In genomic region chr3:54815292-54815691, GRCm38 (mm10) we compare ENCODE assay signal across 9 mouse cellular contexts. TPM values are rescaled to one million over a fixed set of nuclear protein-coding genes. Genes with fewer than 3 reads are reported as not detected.
DNase-seq lines count a peak whose midpoint lies in the region; ATAC-seq and TF ChIP-seq lines count a peak whose summit lies in the region.
"Had no signal": no experiment of that assay in that cellular context is flagged by ENCODE, and none has a peak within 500 bp of the region (broad histone marks: within the 10 kb centered on the region; RNA-seq: fewer than 3 reads in every experiment).

No protein-coding gene starts in this region.

- peak; percentile 91 for DNase-seq in heart, adult 11 months
- DNase-seq in spleen, adult 2 months (ENCODE audit: low read depth in 1 of 2, low spot score in 2 of 2), result peak in 1 of 2 experiments; percentile 55
- no peak for DNase-seq in spleen, adult 12 weeks (ENCODE audit: low spot score)
- peak; percentile 38 for DNase-seq in embryo, embryonic 11.5 days (ENCODE audit: low read depth, low spot score)
- peak; percentile 33 for DNase-seq in yolk sac, embryonic 10.5 days (ENCODE audit: low spot score)

- no peak for TF ChIP-seq POLR2A in spleen, adult 2 months (IDR thresholded peaks at IDR 0.05; ENCODE audit: low read depth, low read length)

- H3K27ac ChIP-seq in heart, embryonic 12.5 days (ENCODE audit: poor library complexity, severe bottlenecking), result no peak overlapping the region
- no peak overlapping the region for H3K27ac ChIP-seq in spleen, adult 2 months (ENCODE audit: insufficient read depth, low read length)
- no peak overlapping the region for H3K27ac ChIP-seq in intestine, embryonic 15.5 days
- H3K27ac ChIP-seq: heart, embryonic 15.5 days had no signal

- H3K4me1 ChIP-seq in heart, embryonic 12.5 days (replicated peaks), result no peaks in the 10 kb centered on the region
- no peaks in the 10 kb centered on the region for H3K4me1 ChIP-seq in spleen, adult 2 months (ENCODE audit: control insufficient read depth, insufficient read depth, insufficient read length)
- H3K4me1 ChIP-seq in intestine, embryonic 15.5 days (replicated peaks), result no peaks in the 10 kb centered on the region
- H3K4me1 ChIP-seq: heart, embryonic 15.5 days had no signal

- H3K4me3 ChIP-seq in heart, embryonic 12.5 days, result no peak overlapping the region
- H3K4me3 ChIP-seq in spleen, adult 2 months (ENCODE audit: extremely low read depth, insufficient read depth, insufficient read length), result no peak overlapping the region
- H3K4me3 ChIP-seq in intestine, embryonic 15.5 days (replicated peaks), result no peak overlapping the region
- H3K4me3 ChIP-seq: heart, embryonic 15.5 days had no signal

- H3K36me3 ChIP-seq in heart, embryonic 12.5 days, result no peaks in the 10 kb centered on the region
- H3K36me3 ChIP-seq in spleen, adult 2 months (ENCODE audit: control insufficient read depth, insufficient read depth, low read length), result no peaks in the 10 kb centered on the region
- H3K36me3 ChIP-seq in intestine, embryonic 15.5 days, result no peaks in the 10 kb centered on the region
- H3K36me3 ChIP-seq: heart, embryonic 15.5 days had no signal

- peaks cover 6% of the 10 kb centered on the region for H3K27me3 ChIP-seq in heart, embryonic 12.5 days (replicated peaks)
- no peaks in the 10 kb centered on the region for H3K27me3 ChIP-seq in spleen, adult 2 months (ENCODE audit: control insufficient read depth, insufficient read depth, low read length)
- H3K27me3 ChIP-seq in intestine, embryonic 15.5 days (replicated peaks), result no peaks in the 10 kb centered on the region

- TF ChIP-seq CTCF in spleen, adult 2 months (IDR thresholded peaks at IDR 0.05; ENCODE audit: extremely low read depth, insufficient read depth, insufficient read length, insufficient replicate concordance), result peak; percentile 58; the same call in 1 of the 2 replicates

- H3K4me2 ChIP-seq in heart, embryonic 12.5 days, result no peak overlapping the region
- H3K4me2 ChIP-seq in intestine, embryonic 15.5 days (replicated peaks), result no peak overlapping the region
- H3K4me2 ChIP-seq: heart, embryonic 15.5 days had no signal

- no peaks in the 10 kb centered on the region for H3K9me3 ChIP-seq in heart, embryonic 12.5 days (replicated peaks)
- H3K9me3 ChIP-seq in intestine, embryonic 15.5 days, result no peaks in the 10 kb centered on the region
- H3K9me3 ChIP-seq: heart, embryonic 15.5 days had no signal

- WGBS in heart, embryonic 12.5 days, result 19% methylated on average over 3 of the region's 3 CpGs
- 17% methylated on average over 3 of the region's 3 CpGs for WGBS in spleen, adult 2 months
- 17% methylated on average over 3 of the region's 3 CpGs for WGBS in intestine, embryonic 15.5 days

- no peak overlapping the region for H3K9ac ChIP-seq in heart, embryonic 12.5 days
- H3K9ac ChIP-seq in intestine, embryonic 15.5 days, result no peak overlapping the region
- H3K9ac ChIP-seq: heart, embryonic 15.5 days had no signal

- ATAC-seq in heart, embryonic 12.5 days (ENCODE audit: insufficient number of reproducible peaks, low FRiP score), result no peak
- 0 out of 2 replicates have a peak, but pooled peaks have one; percentile 45 for ATAC-seq in intestine, embryonic 15.5 days
- ATAC-seq in monocyte, adult 5-6 weeks (replicated peaks; ENCODE audit: insufficient number of reproducible peaks, low FRiP score, low TSS enrichment, poor library complexity, severe bottlenecking), result 0 out of 2 replicates have a peak, but pooled peaks have one; percentile 56

RNA-seq across cellular contexts. Expression of gene Rfxap, which starts 7.7 kb away (rescaled TPM):
- 41.8 and 49.4 TPM in 2 replicates for polyA plus RNA-seq in heart, embryonic 12.5 days (2016; fragmentation: Nextera tagmentation; extraction: Ambion mirVana)
- polyA plus RNA-seq in spleen, adult 2 months (2012; rRNA removed), result 18.4 and 22.8 TPM in 2 replicates
- polyA plus RNA-seq in intestine, embryonic 15.5 days (2015; fragmentation: Nextera tagmentation; extraction: Ambion mirVana), result 30.0 and 33.9 TPM in 2 replicates
- total RNA-seq in monocyte, adult 5-6 weeks (2017), result 54.6 to 74.4 TPM (median 64.0 TPM) in 3 replicates

RNA-seq across cellular contexts. Expression of gene Smad9, which starts 59.9 kb away (rescaled TPM):
- 1.6 and 1.9 TPM in 2 replicates for polyA plus RNA-seq in heart, embryonic 12.5 days (2016; fragmentation: Nextera tagmentation; extraction: Ambion mirVana)
- polyA plus RNA-seq in spleen, adult 2 months (2012; rRNA removed), result 0.23 and 0.28 TPM in 2 replicates
- polyA plus RNA-seq in intestine, embryonic 15.5 days (2015; fragmentation: Nextera tagmentation; extraction: Ambion mirVana), result 1.5 and 1.6 TPM in 2 replicates
- not detected in 3 replicates for total RNA-seq in monocyte, adult 5-6 weeks (2017)
